Mouse (Mus musculus) embryonic facial prominence, embryonic 15.5 days (tissue): ENCODE measurements around the gene Efcab11. TPM values are rescaled to one million over a fixed set of nuclear protein-coding genes. Genes with fewer than 3 reads are reported as not detected.

ENCODE experiments used
- ATAC-seq: fragments of 200-750 bp; cut with Nextera tagmentation; 2 replicates; pipeline ENCODE4 v1.8.0; 2017; ENCODE audit warnings: low read depth, moderate TSS enrichment; ENCODE audit not compliant: insufficient number of reproducible peaks, low FRiP score, low TSS enrichment
- H3K27ac ChIP-seq: fragments of 300-500 bp; sonication (generic); replicated peaks from 2 replicates; pipeline ENCODE4 v1.5.1; 2015; ENCODE audit warnings: mild to moderate bottlenecking, inconsistent platforms
- H3K27me3 ChIP-seq: fragments of 300-500 bp; sonication (generic); 2 replicates; pipeline ENCODE4 v1.6.1; 2015; ENCODE audit warnings: inconsistent platforms
- H3K36me3 ChIP-seq: fragments of 300-500 bp; sonication (generic); 2 replicates; pipeline ENCODE4 v1.6.1; 2015; ENCODE audit warnings: mild to moderate bottlenecking, inconsistent platforms
- H3K4me1 ChIP-seq: fragments of 300-500 bp; sonication (generic); 2 replicates; pipeline ENCODE4 v1.6.1; 2015; ENCODE audit warnings: inconsistent platforms
- H3K4me2 ChIP-seq: fragments of 300-500 bp; sonication (generic); replicated peaks from 2 replicates; pipeline ENCODE4 v1.6.1; 2015; ENCODE audit warnings: mild to moderate bottlenecking, inconsistent platforms
- H3K4me3 ChIP-seq: fragments of 300-500 bp; sonication (generic); replicated peaks from 2 replicates; pipeline ENCODE4 v1.5.1; 2015; ENCODE audit warnings: mild to moderate bottlenecking, inconsistent platforms
- H3K9ac ChIP-seq: fragments of 300-500 bp; sonication (generic); 2 replicates; pipeline ENCODE4 v1.6.1; 2015; ENCODE audit warnings: inconsistent platforms
- H3K9me3 ChIP-seq: fragments of 300-500 bp; sonication (generic); replicated peaks from 2 replicates; pipeline ENCODE4 v1.6.1; 2016; ENCODE audit warnings: inconsistent platforms
- WGBS: fragments of 180-500 bp; shearing (Covaris S2); methylation state at CpG from one replicate; pipeline ENCODE4 v1.1.7; 2015; 5-methylcytosine and 5-hydroxymethylcytosine counted together
- polyA plus RNA-seq: library from polyadenylated mRNA; unstranded; fragments of >200 nt; fragmentation: Nextera tagmentation; extraction: Ambion mirVana; gene quantifications from 2 replicates; pipeline ENCODE4 v1.2.1, GENCODE M21; 2015

Gene Efcab11
- polyA plus RNA-seq, 1 experiment from 2014 or later, result 10.9 TPM

DNA sequence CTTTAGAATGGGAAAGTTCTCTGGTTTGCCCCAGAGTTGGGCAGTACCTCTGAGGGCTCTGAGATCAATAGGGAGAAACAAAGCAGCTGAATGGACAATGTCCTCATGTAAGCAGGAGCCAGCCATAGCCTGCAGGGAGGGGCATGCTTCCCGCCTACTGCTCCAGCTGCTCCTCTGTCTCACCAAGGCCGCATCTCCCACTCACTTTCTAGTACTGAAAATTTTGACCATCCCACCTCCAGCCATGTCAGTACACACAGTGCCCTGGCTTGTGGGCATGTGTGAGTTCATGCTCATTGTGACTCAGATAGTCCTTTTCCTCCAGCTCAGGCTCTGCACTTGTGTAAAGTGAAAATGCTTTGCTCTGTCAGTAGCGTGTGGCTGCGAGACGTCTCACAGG is 20.3 kb upstream of the Efcab11 start:
- WGBS, result 87% methylated on average over 5 of the region's 5 CpGs
- H3K4me2 ChIP-seq, result no peak overlapping the region
- H3K36me3 ChIP-seq, result peaks cover 49% of the 10 kb centered on the region
- H3K9me3 ChIP-seq, result no peaks in the 10 kb centered on the region
- no peak overlapping the region for H3K9ac ChIP-seq
- H3K4me1 ChIP-seq, result no peaks in the 10 kb centered on the region
- H3K27me3 ChIP-seq, result no peaks in the 10 kb centered on the region
- no peak overlapping the region for H3K4me3 ChIP-seq
- H3K27ac ChIP-seq, result no peak overlapping the region
- no peak for ATAC-seq

DNA sequence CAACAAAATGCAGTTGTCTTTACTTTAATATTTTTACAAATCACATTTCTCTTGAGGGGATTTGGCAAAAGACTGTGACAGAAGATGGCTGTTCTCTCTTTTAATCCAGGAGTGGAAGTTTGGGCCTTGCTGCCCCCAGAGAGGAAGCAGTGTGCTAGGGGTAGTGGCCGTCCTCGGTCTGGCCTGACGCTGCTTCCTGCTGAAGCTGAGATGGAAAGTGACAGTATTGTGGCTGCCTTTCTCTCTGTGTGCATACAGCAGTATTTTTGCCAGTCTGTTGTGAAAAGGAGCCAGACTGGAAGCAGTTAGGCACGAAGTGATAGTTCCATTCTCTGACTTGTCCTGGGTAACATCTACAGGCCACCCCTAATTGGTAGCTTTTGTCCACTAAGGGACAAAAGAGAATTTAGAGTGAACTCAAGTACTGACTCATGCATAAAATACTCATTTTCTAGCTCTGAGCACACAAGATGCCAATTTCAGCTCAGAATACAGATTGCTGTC is 18.7 kb upstream of the Efcab11 start:
- Histone ChIP-seq H3K9ac (no peak overlapping the region), H3K4me1 (no peaks in the 10 kb centered on the region), H3K9me3 (no peaks in the 10 kb centered on the region), H3K4me3 (no peak overlapping the region), H3K27me3 (no peaks in the 10 kb centered on the region), H3K4me2 (no peak overlapping the region), H3K36me3 (peaks cover 45% of the 10 kb centered on the region), H3K27ac (peak overlapping the region; percentile 30; the same call in 1 of the 2 replicates)
- 84% methylated on average over 4 of the region's 4 CpGs for WGBS
- ATAC-seq, result no peak

DNA sequence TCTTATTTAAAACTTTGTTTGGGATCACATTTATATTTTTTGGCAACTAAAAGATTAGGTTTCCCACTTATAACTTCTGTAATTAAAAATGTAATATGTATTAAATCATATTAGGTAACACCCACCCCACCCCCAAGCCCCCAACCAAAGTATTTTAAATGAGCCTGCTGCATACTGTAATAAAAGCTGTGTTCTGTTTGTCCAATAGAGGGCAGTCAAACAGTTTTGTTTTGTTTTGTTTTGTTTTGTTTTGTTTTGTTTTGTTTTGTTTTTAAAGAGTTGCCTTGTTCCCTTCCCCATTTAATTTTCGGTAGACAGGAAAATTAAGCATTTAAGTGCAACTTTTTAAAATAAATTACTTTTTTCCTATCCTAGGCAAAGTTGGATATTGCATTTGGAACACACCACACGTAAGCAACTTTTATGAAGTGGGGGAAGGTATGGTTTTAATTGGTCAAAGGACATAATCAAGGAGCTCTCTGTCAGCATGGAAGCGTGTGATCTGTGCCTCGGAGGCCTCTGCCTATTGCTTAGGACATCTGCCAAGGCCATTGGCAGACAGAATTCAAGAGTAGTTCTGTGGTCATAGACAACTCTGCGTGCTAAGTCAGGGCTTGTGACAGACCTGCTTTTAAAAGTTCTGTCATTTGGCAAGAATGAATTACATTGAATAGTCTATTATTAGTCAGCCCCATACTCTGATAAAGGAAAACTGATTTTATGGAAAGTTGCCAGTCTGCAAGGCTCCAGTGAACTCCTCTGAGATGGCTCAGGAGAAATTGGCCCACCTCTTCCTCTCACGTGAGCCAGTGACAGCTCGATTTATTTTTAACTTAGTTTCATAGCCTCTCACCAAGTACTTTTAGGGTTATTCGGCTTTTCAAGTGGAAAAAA is 18.0 kb upstream of the Efcab11 start:
- Histone ChIP-seq H3K9ac (no peak overlapping the region), H3K4me3 (no peak overlapping the region), H3K27ac (0 out of 2 replicates have a peak overlapping the region, but pooled peaks have one; percentile 17), H3K9me3 (no peaks in the 10 kb centered on the region), H3K27me3 (no peaks in the 10 kb centered on the region), H3K4me2 (no peak overlapping the region), H3K36me3 (peaks cover 44% of the 10 kb centered on the region), H3K4me1 (no peaks in the 10 kb centered on the region)
- no peak for ATAC-seq
- 68% methylated on average over 8 of the region's 8 CpGs for WGBS

DNA sequence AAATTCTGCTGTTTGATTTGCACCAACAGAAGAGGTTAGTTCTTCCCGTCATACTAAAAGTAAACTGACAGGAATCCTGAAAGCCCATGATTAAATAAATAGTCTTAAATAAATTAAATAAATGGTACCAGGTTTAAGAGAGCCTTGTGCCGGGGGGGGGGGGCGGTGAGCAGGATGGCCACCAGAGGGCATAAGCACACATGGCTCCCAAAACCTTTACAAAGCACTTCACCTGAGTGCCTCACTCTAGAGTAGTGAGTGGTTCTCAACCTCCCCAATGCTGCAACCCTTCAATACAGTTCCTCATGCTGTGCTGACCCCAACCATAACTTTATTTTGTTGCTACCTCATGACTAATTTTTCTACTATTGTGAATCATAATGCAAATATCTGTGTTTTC is 15.8 kb upstream of the Efcab11 start:
- no peak overlapping the region for H3K4me2 ChIP-seq
- WGBS, result 33% methylated on average over 1 of the region's 3 CpGs
- H3K27me3 ChIP-seq, result no peaks in the 10 kb centered on the region
- no peak overlapping the region for H3K27ac ChIP-seq
- no peaks in the 10 kb centered on the region for H3K9me3 ChIP-seq
- peaks cover 51% of the 10 kb centered on the region for H3K36me3 ChIP-seq
- no peak overlapping the region for H3K9ac ChIP-seq
- H3K4me3 ChIP-seq, result no peak overlapping the region
- ATAC-seq, result no peak
- H3K4me1 ChIP-seq, result no peaks in the 10 kb centered on the region

DNA sequence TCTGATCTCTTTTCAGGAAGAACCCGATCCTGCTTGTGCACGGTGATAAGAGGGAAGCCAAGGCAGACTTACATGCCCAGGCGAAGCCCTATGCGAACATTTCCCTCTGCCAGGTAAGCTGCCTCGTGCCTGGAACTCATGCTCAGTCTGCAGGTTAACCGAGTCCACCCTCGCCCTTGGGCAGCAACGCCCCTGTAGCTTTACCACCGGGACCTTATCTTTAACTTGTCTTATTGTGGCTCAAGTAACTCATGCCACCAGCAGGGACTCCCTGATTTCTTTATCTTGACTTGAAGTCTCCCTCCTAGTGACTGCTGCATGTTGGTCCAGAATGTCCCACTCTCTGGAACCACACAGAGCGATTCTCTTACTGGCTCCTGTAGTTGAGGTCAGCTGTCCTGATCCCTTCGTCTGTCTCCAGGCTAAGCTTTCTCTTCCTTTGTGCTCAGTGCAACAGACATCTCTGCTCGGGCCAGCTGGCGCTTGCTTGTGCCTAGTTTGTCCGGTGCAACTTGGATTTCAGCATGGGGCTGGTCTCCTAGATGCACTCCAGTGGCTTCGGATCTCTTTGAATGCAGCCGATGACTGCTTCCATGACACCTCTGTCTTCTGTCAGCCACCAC is 14.1 kb upstream of the Efcab11 start:
- Histone ChIP-seq H3K27ac (no peak overlapping the region), H3K4me1 (no peaks in the 10 kb centered on the region), H3K4me3 (no peak overlapping the region), H3K4me2 (no peak overlapping the region), H3K36me3 (peaks cover 48% of the 10 kb centered on the region), H3K9ac (no peak overlapping the region), H3K27me3 (no peaks in the 10 kb centered on the region), H3K9me3 (no peaks in the 10 kb centered on the region)
- ATAC-seq, result no peak
- 83% methylated on average over 16 of the region's 16 CpGs for WGBS

DNA sequence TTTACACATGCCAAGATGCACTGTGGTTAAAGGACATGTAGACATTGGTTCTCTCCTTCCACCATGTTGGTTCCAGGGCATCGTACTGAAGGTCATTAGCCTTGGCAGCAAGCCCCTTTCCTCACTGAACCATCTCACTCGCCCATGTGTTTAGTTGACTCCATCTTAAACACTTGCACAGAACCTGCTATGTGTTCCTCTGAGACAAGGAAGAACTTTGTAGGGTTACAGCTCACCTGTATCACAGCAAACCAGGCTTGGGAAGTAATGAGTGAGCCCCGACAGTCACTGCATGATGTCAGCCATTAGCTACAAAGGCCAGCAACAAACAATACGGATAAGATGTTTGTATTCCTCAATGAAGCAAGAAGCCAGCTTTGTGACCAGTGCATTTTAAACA is 13.6 kb upstream of the Efcab11 start:
- H3K4me3 ChIP-seq, result no peak overlapping the region
- H3K4me1 ChIP-seq, result no peaks in the 10 kb centered on the region
- no peak overlapping the region for H3K4me2 ChIP-seq
- no peaks in the 10 kb centered on the region for H3K9me3 ChIP-seq
- peaks cover 52% of the 10 kb centered on the region for H3K36me3 ChIP-seq
- H3K9ac ChIP-seq, result no peak overlapping the region
- ATAC-seq, result no peak
- no peaks in the 10 kb centered on the region for H3K27me3 ChIP-seq
- 82% methylated on average over 4 of the region's 4 CpGs for WGBS
- H3K27ac ChIP-seq, result no peak overlapping the region

DNA sequence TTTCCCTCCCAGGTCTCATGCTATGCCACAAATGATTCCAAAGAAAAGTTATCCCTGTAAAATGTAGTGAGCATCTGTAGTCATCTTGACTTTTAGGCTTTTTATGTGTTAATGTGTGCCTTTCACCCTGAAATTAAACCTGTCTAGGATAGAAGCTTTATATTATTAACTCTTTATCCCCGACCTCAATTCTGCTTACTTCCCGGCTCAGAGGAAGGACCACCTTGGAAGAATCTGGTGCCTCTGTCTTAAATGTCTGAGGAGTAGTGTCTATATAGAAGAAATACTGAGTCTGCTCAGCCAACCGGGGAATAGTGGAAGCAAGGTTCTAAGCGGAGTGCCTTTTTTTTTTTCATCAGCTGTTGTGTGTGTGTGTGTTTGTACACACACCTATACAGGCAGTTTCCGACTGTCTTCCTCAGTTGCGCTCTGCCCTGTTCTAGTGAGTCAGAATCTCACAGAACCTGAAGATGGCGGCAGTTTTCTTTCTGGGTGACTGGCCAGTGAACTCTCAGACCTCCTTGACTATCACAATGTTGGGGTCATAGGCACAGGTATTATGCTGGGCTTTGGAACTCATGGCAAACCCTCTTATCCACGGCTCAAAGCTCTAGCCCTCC is 1.2 kb upstream of the Efcab11 start:
- Histone ChIP-seq H3K4me2 (peak overlapping the region; percentile 93), H3K27ac (no peak overlapping the region), H3K9me3 (no peaks in the 10 kb centered on the region), H3K36me3 (no peaks in the 10 kb centered on the region), H3K9ac (no peak overlapping the region), H3K27me3 (no peaks in the 10 kb centered on the region), H3K4me1 (peaks cover 16% of the 10 kb centered on the region), H3K4me3 (peak overlapping the region; percentile 88)
- 29% methylated on average over 8 of the region's 8 CpGs for whole genome bisulfite sequencing
- ATAC-seq, result no peak

DNA sequence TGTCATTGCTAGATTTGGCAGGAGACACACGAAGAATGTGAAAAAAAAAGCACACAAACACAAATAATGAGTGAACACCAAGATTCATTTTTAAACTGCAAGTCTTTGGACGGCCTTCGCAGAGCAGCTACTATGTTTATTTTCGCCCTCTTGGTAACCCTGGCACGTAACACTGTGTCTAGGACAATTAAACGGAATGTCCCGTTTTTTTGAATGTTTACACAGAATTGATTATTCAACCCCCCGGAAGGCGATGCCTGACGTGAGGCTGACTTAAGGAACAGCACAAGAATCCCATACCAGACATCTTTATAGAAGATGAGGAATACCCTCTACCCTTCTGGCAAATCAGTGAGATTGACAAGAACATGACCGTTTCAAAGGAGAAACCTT is 530 bp downstream of the Efcab11 start:
- H3K9ac ChIP-seq, result peak overlapping the region; percentile 15
- no peaks in the 10 kb centered on the region for H3K9me3 ChIP-seq
- H3K4me2 ChIP-seq, result peak overlapping the region; percentile 93
- H3K4me1 ChIP-seq, result peaks cover 16% of the 10 kb centered on the region
- no peak for ATAC-seq
- H3K27me3 ChIP-seq, result no peaks in the 10 kb centered on the region
- peak overlapping the region; percentile 75 for H3K27ac ChIP-seq
- no peaks in the 10 kb centered on the region for H3K36me3 ChIP-seq
- under 1% methylated on average over 11 of the region's 11 CpGs for WGBS
- peak overlapping the region; percentile 88 for H3K4me3 ChIP-seq

DNA sequence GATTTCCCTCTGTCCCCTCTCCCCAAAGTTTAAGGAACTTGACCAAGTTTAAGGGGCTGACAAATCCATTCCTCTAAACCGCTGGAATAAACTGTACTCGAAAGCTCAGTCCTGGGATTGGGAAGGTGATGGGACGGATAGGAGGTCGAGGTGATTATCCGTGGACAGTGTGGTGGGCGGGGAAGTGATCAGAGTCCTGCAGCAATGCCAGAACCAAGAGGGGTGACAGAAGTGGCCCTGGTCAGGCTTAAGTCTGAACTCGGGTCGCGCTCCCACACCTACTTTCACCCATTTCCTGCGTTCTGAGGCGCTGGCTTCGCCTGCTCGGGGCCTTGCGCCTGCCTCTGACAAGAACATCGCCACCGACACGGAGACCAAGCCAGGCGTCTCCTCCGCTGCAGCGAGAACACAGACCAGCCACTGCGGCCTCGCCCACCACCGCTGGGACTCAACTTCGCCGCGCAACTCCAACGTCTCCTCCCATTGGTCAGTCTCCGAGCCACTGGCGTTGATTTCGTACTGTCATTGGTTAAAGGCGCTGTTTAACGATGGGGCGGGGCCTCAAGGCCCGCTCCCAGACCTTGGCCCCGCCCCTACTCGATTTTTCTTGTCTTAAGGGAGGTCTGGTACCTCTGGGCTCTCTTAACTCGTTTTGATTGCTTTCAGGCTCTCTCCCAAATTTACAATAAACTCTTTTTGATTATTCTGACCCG is 1.1 kb downstream of the Efcab11 start:
- ATAC-seq, result peak; percentile 92
- no peaks in the 10 kb centered on the region for H3K9me3 ChIP-seq
- peak overlapping the region; percentile 15 for H3K9ac ChIP-seq
- H3K4me1 ChIP-seq, result peaks cover 16% of the 10 kb centered on the region
- no peaks in the 10 kb centered on the region for H3K36me3 ChIP-seq
- peak overlapping the region; percentile 88 for H3K4me3 ChIP-seq
- H3K27ac ChIP-seq, result peak overlapping the region; percentile 75
- H3K27me3 ChIP-seq, result no peaks in the 10 kb centered on the region
- WGBS, result under 1% methylated on average over 38 of the region's 38 CpGs
- H3K4me2 ChIP-seq, result peak overlapping the region; percentile 93

DNA sequence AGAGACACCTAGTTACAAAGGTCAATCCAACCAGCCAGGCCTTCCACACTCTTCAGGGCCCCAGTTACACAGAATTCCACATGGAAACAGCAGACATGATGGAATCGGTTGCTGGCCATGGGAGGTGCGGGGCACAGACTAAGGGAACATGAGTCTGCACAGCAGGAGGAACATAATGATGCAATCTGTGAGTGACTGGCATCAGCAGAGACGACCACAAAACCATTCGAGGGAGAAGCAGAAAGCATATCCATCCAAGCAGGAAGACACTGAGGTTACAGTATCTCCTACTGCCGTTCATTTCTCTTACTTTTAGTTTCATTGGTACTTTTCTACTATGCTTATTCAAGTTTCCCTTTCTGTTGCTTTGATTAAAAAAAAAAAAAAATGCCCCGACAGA is 9.6 kb downstream of the Efcab11 start:
- ATAC-seq, result no peak
- Histone ChIP-seq H3K4me2 (no peak overlapping the region), H3K27me3 (no peaks in the 10 kb centered on the region), H3K9ac (no peak overlapping the region), H3K9me3 (no peaks in the 10 kb centered on the region), H3K4me1 (no peaks in the 10 kb centered on the region), H3K27ac (no peak overlapping the region), H3K36me3 (no peaks in the 10 kb centered on the region), H3K4me3 (no peak overlapping the region)
- 74% methylated on average over 6 of the region's 6 CpGs for WGBS

DNA sequence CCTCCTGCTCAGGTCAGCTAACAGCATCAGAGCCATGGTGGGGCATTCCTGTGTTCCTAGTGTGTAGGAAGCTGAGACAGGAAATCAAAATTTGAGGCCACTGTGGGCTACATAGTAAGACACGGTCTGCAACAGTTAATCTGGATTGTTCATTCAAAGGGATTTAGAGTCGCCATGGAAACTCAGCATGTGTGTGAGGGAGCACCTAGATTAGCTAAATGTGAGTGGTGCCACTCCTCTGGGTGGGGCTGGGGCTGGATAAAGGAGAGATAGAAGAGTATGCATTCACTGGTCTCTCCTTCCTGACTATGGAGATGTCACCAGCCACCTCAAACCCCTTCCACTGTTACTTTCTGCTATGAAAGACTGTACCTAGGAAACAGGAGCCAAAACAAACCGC is 10.8 kb downstream of the Efcab11 start:
- no peak overlapping the region for H3K4me3 ChIP-seq
- no peaks in the 10 kb centered on the region for H3K27me3 ChIP-seq
- 55% methylated on average over 3 of the region's 3 CpGs for WGBS
- H3K27ac ChIP-seq, result no peak overlapping the region
- H3K9me3 ChIP-seq, result no peaks in the 10 kb centered on the region
- H3K36me3 ChIP-seq, result no peaks in the 10 kb centered on the region
- H3K4me2 ChIP-seq, result no peak overlapping the region
- no peak overlapping the region for H3K9ac ChIP-seq
- H3K4me1 ChIP-seq, result no peaks in the 10 kb centered on the region
- no peak for ATAC-seq
